Mouse (Mus musculus) c-Kit-positive CD71-positive TER-119-negative erythroid progenitor cells, embryonic 14.5 days (primary cell): ENCODE measurements around the gene Frmd4a.

ENCODE experiments used
- DNase-seq: peaks from one replicate; pipeline ENCODE4 v3.0.0-alpha.2; 2013; ENCODE audit warnings: low read depth

Frmd4a gene

GRCm38 (mm10) chr2:4017528-4018288 is at the start of gene Frmd4a:
TSS of gene Frmd4a (plus strand) at chr2:4017717.
- no peak for DNase-seq

- DNase-seq, result no peak
These were observed 28.6 kb upstream of the Frmd4a start for GRCm38 (mm10) chr2:3988876-3989275.

GRCm38 (mm10) chr2:3990431-3990830 is 27.1 kb upstream of the Frmd4a start:
- no peak for DNase-seq

GRCm38 (mm10) chr2:4018431-4018876 is 937 bp downstream of the Frmd4a start:
- DNase-seq, result no peak

GRCm38 (mm10) chr2:4018909-4019308 is 1.4 kb downstream of the Frmd4a start:
- no peak for DNase-seq

GRCm38 (mm10) chr2:4024927-4025326 is 7.4 kb downstream of the Frmd4a start:
- no peak for DNase-seq

GRCm38 (mm10) chr2:4029031-4029747 is 11.7 kb downstream of the Frmd4a start:
- DNase-seq, result no peak

- no peak for DNase-seq
These were observed 18.7 kb downstream of the Frmd4a start for GRCm38 (mm10) chr2:4036153-4036589.

- DNase-seq, result no peak
These were observed 19.2 kb downstream of the Frmd4a start for GRCm38 (mm10) chr2:4036651-4037117.

- DNase-seq, result no peak
These were observed 24.5 kb downstream of the Frmd4a start for GRCm38 (mm10) chr2:4042009-4042408.

- no peak for DNase-seq
These were observed 38.0 kb downstream of the Frmd4a start for GRCm38 (mm10) chr2:4055481-4055880.

- DNase-seq, result no peak
These were observed 43.2 kb downstream of the Frmd4a start for GRCm38 (mm10) chr2:4060675-4061074.

- DNase-seq, result no peak
These were observed 54.3 kb downstream of the Frmd4a start for GRCm38 (mm10) chr2:4071831-4072230.

GRCm38 (mm10) chr2:4083877-4084276 is 66.4 kb downstream of the Frmd4a start:
- DNase-seq, result no peak

GRCm38 (mm10) chr2:4097601-4098000 is 80.1 kb downstream of the Frmd4a start:
- no peak for DNase-seq

GRCm38 (mm10) chr2:4098948-4099776 is 81.6 kb downstream of the Frmd4a start:
- DNase-seq, result no peak

- DNase-seq, result no peak
These were observed 82.2 kb downstream of the Frmd4a start for GRCm38 (mm10) chr2:4099777-4100104.

GRCm38 (mm10) chr2:4101370-4101769 is 83.9 kb downstream of the Frmd4a start:
- no peak for DNase-seq

GRCm38 (mm10) chr2:4113303-4113920 is 95.9 kb downstream of the Frmd4a start:
- DNase-seq, result no peak

- no peak for DNase-seq
These were observed 102.4 kb downstream of the Frmd4a start for GRCm38 (mm10) chr2:4119678-4120458.

- DNase-seq, result no peak
These were observed 113.7 kb downstream of the Frmd4a start for GRCm38 (mm10) chr2:4131216-4131615.
